Mouse (Mus musculus) skeletal muscle tissue, adult 2 months (tissue): ENCODE data around the gene Mcl1.
"Not testable (repeated sequence)": the region's sequence is repeated elsewhere in the genome, so short reads cannot be mapped to it uniquely, and the experiment has no call there.

Experiments
- DNase-seq: peaks from one replicate; pipeline ENCODE4 v3.0.0-alpha.2; 2012; ENCODE audit warnings: low read depth, low spot score

The Mcl1 gene

GRCm38 (mm10) chr3:95658236-95658867, at the start of gene Mcl1:
TSS of gene Mcl1 (plus strand) at chr3:95658788.
- DNase-seq, result peak; percentile 96

- DNase-seq, result no peak
Observed at GRCm38 (mm10) chr3:95609195-95609594, 49.4 kb upstream of the Mcl1 start.

- no peak for DNase-seq
Observed at GRCm38 (mm10) chr3:95613996-95614395, 44.6 kb upstream of the Mcl1 start.

GRCm38 (mm10) chr3:95618511-95618910, 40.1 kb upstream of the Mcl1 start:
- no peak for DNase-seq

- no peak for DNase-seq
Observed at GRCm38 (mm10) chr3:95621241-95621640, 37.3 kb upstream of the Mcl1 start.

- DNase-seq, result not testable (repeated sequence)
Observed at GRCm38 (mm10) chr3:95622421-95622820, 36.2 kb upstream of the Mcl1 start.

- DNase-seq, result no peak
Observed at GRCm38 (mm10) chr3:95623551-95623950, 35.0 kb upstream of the Mcl1 start.

- not testable (repeated sequence) for DNase-seq
Observed at GRCm38 (mm10) chr3:95623991-95624515, 34.5 kb upstream of the Mcl1 start.

- peak; percentile 98 for DNase-seq
Observed at GRCm38 (mm10) chr3:95624628-95625503, 33.7 kb upstream of the Mcl1 start, which contains the start of gene Ensa. TSS of gene Ensa (plus strand) at chr3:95624993.

GRCm38 (mm10) chr3:95627763-95628162, 30.8 kb upstream of the Mcl1 start:
- no peak for DNase-seq

GRCm38 (mm10) chr3:95629755-95630154, 28.8 kb upstream of the Mcl1 start:
- DNase-seq, result peak; percentile 32

GRCm38 (mm10) chr3:95630856-95631255, 27.7 kb upstream of the Mcl1 start:
- no peak for DNase-seq

- no peak for DNase-seq
Observed at GRCm38 (mm10) chr3:95631304-95631703, 27.3 kb upstream of the Mcl1 start.

GRCm38 (mm10) chr3:95632648-95633588, 25.7 kb upstream of the Mcl1 start:
- DNase-seq, result peak; percentile 56

- DNase-seq, result no peak
Observed at GRCm38 (mm10) chr3:95635636-95636035, 23.0 kb upstream of the Mcl1 start.

GRCm38 (mm10) chr3:95636072-95636471, 22.5 kb upstream of the Mcl1 start:
- DNase-seq, result no peak

GRCm38 (mm10) chr3:95639694-95640093, 18.9 kb upstream of the Mcl1 start:
- DNase-seq, result no peak

- no peak for DNase-seq
Observed at GRCm38 (mm10) chr3:95643097-95643496, 15.5 kb upstream of the Mcl1 start.

- no peak for DNase-seq
Observed at GRCm38 (mm10) chr3:95645313-95646235, 13.0 kb upstream of the Mcl1 start.

GRCm38 (mm10) chr3:95648016-95648415, 10.6 kb upstream of the Mcl1 start:
- no peak for DNase-seq
